ENCODE assay signal across 9 mouse cellular contexts in genomic region chr17:56079921-56080320, GRCm38 (mm10). TPM values are rescaled to one million over a fixed set of nuclear protein-coding genes. Genes with fewer than 3 reads are reported as not detected.
DNase-seq lines count a peak whose midpoint lies in the region; ATAC-seq and TF ChIP-seq lines count a peak whose summit lies in the region.
"Had no signal": no experiment of that assay in that cellular context is flagged by ENCODE, and none has a peak within 500 bp of the region (broad histone marks: within the 10 kb centered on the region; RNA-seq: fewer than 3 reads in every experiment).

No protein-coding gene starts in this region.

- no peaks in the 10 kb centered on the region; the same call in 1 of the 2 replicates for H3K4me1 ChIP-seq in embryonic fibroblast, embryonic 13.5 days (ENCODE audit: control insufficient read depth, insufficient read depth, low read length)
- peaks cover 12% of the 10 kb centered on the region for H3K4me1 ChIP-seq in kidney, postnatal 0 days (replicated peaks; ENCODE audit: insufficient read depth, low read length)
- H3K4me1 ChIP-seq in neural tube, embryonic 12.5 days = peaks cover 33% of the 10 kb centered on the region

- no peak for TF ChIP-seq CTCF in gastrocnemius, adult 2 months (IDR thresholded peaks at IDR 0.05)
- no peak for TF ChIP-seq CTCF in C2C12 (IDR thresholded peaks at IDR 0.05; ENCODE audit: control insufficient read depth, insufficient read depth, insufficient read length)
- no peak for TF ChIP-seq CTCF in embryonic fibroblast, embryonic 13.5 days (IDR thresholded peaks at IDR 0.05; ENCODE audit: borderline replicate concordance, insufficient read depth, low read length)
- TF ChIP-seq CTCF in kidney, postnatal 0 days (IDR thresholded peaks at IDR 0.05; ENCODE audit: low read depth) = no peak

- H3K79me2 ChIP-seq in C2C12 (ENCODE audit: control insufficient read depth, insufficient read depth) = peaks cover 50% of the 10 kb centered on the region

- intact Hi-C loops in gastrocnemius, adult 2 months (cut with DNase I) = loop anchor here (5.0 kb wide), 1 partner anchor 43 kb away; the partner anchor contains the start of gene Sh3gl1
- intact Hi-C loops in gastrocnemius, postnatal 14 days (cut with DNase I; ENCODE audit: low total_unique reads) = no loop called here

- DNase-seq in gastrocnemius, adult 2 months = no peak
- no peak for DNase-seq in gastrocnemius, postnatal 14 days
- peak; percentile 2 for DNase-seq in kidney, postnatal 0 days (ENCODE audit: low spot score)
- DNase-seq in adrenal gland, adult 2 months = no peak
- DNase-seq in right cerebral cortex, adult 18-20 months = no peak

- peak overlapping the region; percentile 88 for H3K4me2 ChIP-seq in kidney, postnatal 0 days (ENCODE audit: low read length)
- peak overlapping the region; percentile 96 for H3K4me2 ChIP-seq in neural tube, embryonic 12.5 days (replicated peaks)

- 1% methylated on average over 11 of the region's 11 CpGs for WGBS in kidney, postnatal 0 days
- WGBS in neural tube, embryonic 12.5 days = 4% methylated on average over 11 of the region's 11 CpGs

- peak overlapping the region; percentile 83 for H3K4me3 ChIP-seq in gastrocnemius, adult 2 months
- H3K4me3 ChIP-seq in C2C12 (ENCODE audit: insufficient read depth, poor library complexity, severe bottlenecking) = peak overlapping the region; percentile 64
- peak overlapping the region; percentile 99 for H3K4me3 ChIP-seq in embryonic fibroblast, embryonic 13.5 days (ENCODE audit: insufficient read depth, low read length)
- H3K4me3 ChIP-seq in kidney, postnatal 0 days (replicated peaks; ENCODE audit: low read depth, low read length) = peak overlapping the region; percentile 84
- H3K4me3 ChIP-seq in neural tube, embryonic 12.5 days = peak overlapping the region; percentile 90

- peaks cover 27% of the 10 kb centered on the region for H3K79me3 ChIP-seq in C2C12 (ENCODE audit: low read depth)

- H3K27me3 ChIP-seq in C2C12 (ENCODE audit: control insufficient read depth, insufficient read depth, insufficient read length) = no peaks in the 10 kb centered on the region
- H3K27me3 ChIP-seq in kidney, postnatal 0 days (ENCODE audit: insufficient read depth, low read length) = no peaks in the 10 kb centered on the region
- H3K27me3 ChIP-seq in neural tube, embryonic 12.5 days (replicated peaks) = no peaks in the 10 kb centered on the region
- H3K27me3 ChIP-seq: Patski had no signal

- peaks cover 27% of the 10 kb centered on the region for H3K36me3 ChIP-seq in C2C12 (ENCODE audit: control insufficient read depth, insufficient read depth)
- H3K36me3 ChIP-seq in kidney, postnatal 0 days (ENCODE audit: insufficient read depth, low read length) = peaks cover 4% of the 10 kb centered on the region; the same call in 1 of the 2 replicates
- H3K36me3 ChIP-seq in neural tube, embryonic 12.5 days = peaks cover 16% of the 10 kb centered on the region

- no peak for ATAC-seq in kidney, postnatal 0 days (replicated peaks; ENCODE audit: low FRiP score, low read depth)
- ATAC-seq in neural tube, embryonic 12.5 days (ENCODE audit: low FRiP score, low read depth) = no peak; the same call in 1 of the 2 replicates

- no peak for TF ChIP-seq POLR2A in embryonic fibroblast, embryonic 13.5 days (IDR thresholded peaks at IDR 0.05; ENCODE audit: low read depth, low read length)

- no peaks in the 10 kb centered on the region for H3K9me3 ChIP-seq in kidney, postnatal 0 days (replicated peaks; ENCODE audit: low read length)
- no peaks in the 10 kb centered on the region for H3K9me3 ChIP-seq in neural tube, embryonic 12.5 days

- H3K9ac ChIP-seq in kidney, postnatal 0 days (ENCODE audit: low read depth, low read length) = peak overlapping the region; percentile 87
- H3K9ac ChIP-seq in neural tube, embryonic 12.5 days = peak overlapping the region; percentile 88

- H3K27ac ChIP-seq in gastrocnemius, adult 2 months = peak overlapping the region; percentile 92
- H3K27ac ChIP-seq in embryonic fibroblast, embryonic 13.5 days (ENCODE audit: insufficient read depth, low read length) = no peak overlapping the region
- H3K27ac ChIP-seq in kidney, postnatal 0 days = peak overlapping the region; percentile 44; the same call in 1 of the 2 replicates
- H3K27ac ChIP-seq in neural tube, embryonic 12.5 days = peak overlapping the region; percentile 57; the same call in 1 of the 2 replicates

- peak overlapping the region; percentile 93 for H3ac ChIP-seq in C2C12 (ENCODE audit: control insufficient read depth, insufficient read length, low read depth)

TF ChIP-seq in C2C12, 6 proteins besides CTCF, POLR2A, EP300 and RAD21:
- no peak for TF ChIP-seq USF1 (IDR thresholded peaks at IDR 0.05; ENCODE audit: low read depth)
- no peak for TF ChIP-seq FOSL1 (IDR thresholded peaks at IDR 0.05; ENCODE audit: insufficient read depth, low read length, poor library complexity, severe bottlenecking)
- no peak for TF ChIP-seq MAX (IDR thresholded peaks at IDR 0.05)
- no peak for TF ChIP-seq MYOD1 (IDR thresholded peaks at IDR 0.05; ENCODE audit: control insufficient read depth, insufficient read length, low read depth)
- TF ChIP-seq MYOG (IDR thresholded peaks at IDR 0.05; ENCODE audit: control insufficient read depth, extremely low read depth, insufficient read length) = no peak
- no peak for TF ChIP-seq CEBPB (IDR thresholded peaks at IDR 0.05; ENCODE audit: low read depth)

RNA-seq across cellular contexts. Expression of gene Hdgfl2, which starts 0.5 kb away (rescaled TPM):
- 10 to 100 TPM; 23.8 to 26.3 TPM for total RNA-seq in gastrocnemius, adult 2 months (2021)
- total RNA-seq in gastrocnemius, postnatal 14 days (2021) = 10 to 100 TPM; 27.7 TPM
- 64.5 TPM for polyA plus RNA-seq in C2C12 (2012; fragmentation: generic; extraction: Trizol)
- 55.0 and 57.9 TPM in 2 replicates for polyA plus RNA-seq in embryonic fibroblast, embryonic 13.5 days (2011; ENCODE audit: insufficient read length, low read depth, missing spikeins)
- 77.5 and 85.0 TPM in 2 replicates for polyA plus RNA-seq in kidney, postnatal 0 days (2015; fragmentation: Nextera tagmentation; extraction: Ambion mirVana)
- 166 and 173 TPM in 2 replicates for polyA plus RNA-seq in neural tube, embryonic 12.5 days (2016; fragmentation: Nextera tagmentation; extraction: Ambion mirVana)
- total RNA-seq in adrenal gland, adult 2 months (2021) = 10 to 100 TPM; 52.7 to 63.7 TPM
- 93.5 and 97.9 TPM in 2 replicates for polyA plus RNA-seq in adrenal gland, adult 2 months (2012; rRNA removed)

RNA-seq across cellular contexts. Expression of gene Ubxn6, which starts 5.1 kb away (rescaled TPM):
- 10 to 100 TPM; 55.6 to 64.3 TPM for total RNA-seq in gastrocnemius, adult 2 months (2021)
- total RNA-seq in gastrocnemius, postnatal 14 days (2021) = 10 to 100 TPM; 38.3 to 38.9 TPM
- polyA plus RNA-seq in C2C12 (2012; fragmentation: generic; extraction: Trizol) = 40.4 TPM
- 35.2 and 36.6 TPM in 2 replicates for polyA plus RNA-seq in embryonic fibroblast, embryonic 13.5 days (2011; ENCODE audit: insufficient read length, low read depth, missing spikeins)
- 54.4 and 56.0 TPM in 2 replicates for polyA plus RNA-seq in kidney, postnatal 0 days (2015; fragmentation: Nextera tagmentation; extraction: Ambion mirVana)
- 61.0 and 63.8 TPM in 2 replicates for polyA plus RNA-seq in neural tube, embryonic 12.5 days (2016; fragmentation: Nextera tagmentation; extraction: Ambion mirVana)
- 10 to 100 TPM; 83.2 to 83.8 TPM for total RNA-seq in adrenal gland, adult 2 months (2021)
- 67.8 and 91.2 TPM in 2 replicates for polyA plus RNA-seq in adrenal gland, adult 2 months (2012; rRNA removed)

RNA-seq across cellular contexts. Expression of gene Plin4, which starts 29.7 kb away (rescaled TPM):
- total RNA-seq in gastrocnemius, adult 2 months (2021) = 100 to 1,000 TPM; 255 to 281 TPM
- 100 to 1,000 TPM; 127 to 310 TPM for total RNA-seq in gastrocnemius, postnatal 14 days (2021)
- 3.2 TPM for polyA plus RNA-seq in C2C12 (2012; fragmentation: generic; extraction: Trizol)
- 0.14 and 0.70 TPM in 2 replicates for polyA plus RNA-seq in embryonic fibroblast, embryonic 13.5 days (2011; ENCODE audit: insufficient read length, low read depth, missing spikeins)
- polyA plus RNA-seq in kidney, postnatal 0 days (2015; fragmentation: Nextera tagmentation; extraction: Ambion mirVana) = 0.08 and 0.09 TPM in 2 replicates
- polyA plus RNA-seq in neural tube, embryonic 12.5 days (2016; fragmentation: Nextera tagmentation; extraction: Ambion mirVana) = 0.05 and 0.10 TPM in 2 replicates
- total RNA-seq in adrenal gland, adult 2 months (2021) = 100 to 1,000 TPM in 1 of 2 experiments, 10 to 100 TPM in 1; 92.6 to 121 TPM
- polyA plus RNA-seq in adrenal gland, adult 2 months (2012; rRNA removed) = 100 and 184 TPM in 2 replicates

RNA-seq across cellular contexts. Expression of gene Plin5, which starts 37.5 kb away (rescaled TPM):
- total RNA-seq in gastrocnemius, adult 2 months (2021) = 10 to 100 TPM; 22.9 to 55.7 TPM
- total RNA-seq in gastrocnemius, postnatal 14 days (2021) = 10 to 100 TPM; 17.6 to 48.3 TPM
- 0.08 TPM for polyA plus RNA-seq in C2C12 (2012; fragmentation: generic; extraction: Trizol)
- not detected in 2 replicates for polyA plus RNA-seq in embryonic fibroblast, embryonic 13.5 days (2011; ENCODE audit: insufficient read length, low read depth, missing spikeins)
- 1.2 and 1.3 TPM in 2 replicates for polyA plus RNA-seq in kidney, postnatal 0 days (2015; fragmentation: Nextera tagmentation; extraction: Ambion mirVana)
- 0.30 and 0.38 TPM in 2 replicates for polyA plus RNA-seq in neural tube, embryonic 12.5 days (2016; fragmentation: Nextera tagmentation; extraction: Ambion mirVana)
- total RNA-seq in adrenal gland, adult 2 months (2021) = 10 to 100 TPM; 59.5 to 71.9 TPM
- polyA plus RNA-seq in adrenal gland, adult 2 months (2012; rRNA removed) = 42.9 and 91.7 TPM in 2 replicates

RNA-seq across cellular contexts. Expression of gene Chaf1a, which starts 39.7 kb away (rescaled TPM):
- total RNA-seq in gastrocnemius, adult 2 months (2021) = under 1 TPM; 0.46 to 0.59 TPM
- 1 to 10 TPM; 1.8 to 2.3 TPM for total RNA-seq in gastrocnemius, postnatal 14 days (2021)
- polyA plus RNA-seq in C2C12 (2012; fragmentation: generic; extraction: Trizol) = 39.9 TPM
- 13.3 and 13.9 TPM in 2 replicates for polyA plus RNA-seq in embryonic fibroblast, embryonic 13.5 days (2011; ENCODE audit: insufficient read length, low read depth, missing spikeins)
- 11.1 and 11.2 TPM in 2 replicates for polyA plus RNA-seq in kidney, postnatal 0 days (2015; fragmentation: Nextera tagmentation; extraction: Ambion mirVana)
- polyA plus RNA-seq in neural tube, embryonic 12.5 days (2016; fragmentation: Nextera tagmentation; extraction: Ambion mirVana) = 25.3 and 29.6 TPM in 2 replicates
- 1 to 10 TPM; 1.6 to 2.5 TPM for total RNA-seq in adrenal gland, adult 2 months (2021)
- polyA plus RNA-seq in adrenal gland, adult 2 months (2012; rRNA removed) = 1.5 and 2.0 TPM in 2 replicates

Comparison
In these comparisons a context has a peak if more than half of its experiments do, and no peak if none do; other contexts are left out.
1. RNA of gene Plin4, which starts 29.7 kb away (polyA plus RNA-seq): 100 to 184 TPM in adrenal gland, adult 2 months; 3.2 TPM in C2C12 (single experiment), 0.14 to 0.70 TPM in embryonic fibroblast, embryonic 13.5 days, 0.08 to 0.09 TPM in kidney, postnatal 0 days and 0.05 to 0.10 TPM in neural tube, embryonic 12.5 days; every median in the first group is over 10 times any median in the second.
2. Peak in every context shown above with its lines, with median percentiles within 50 percentile points of each other: H3K4me3 ChIP-seq.